Mouse (Mus musculus): ENCODE data around the gene Bmp6.

DNA sequence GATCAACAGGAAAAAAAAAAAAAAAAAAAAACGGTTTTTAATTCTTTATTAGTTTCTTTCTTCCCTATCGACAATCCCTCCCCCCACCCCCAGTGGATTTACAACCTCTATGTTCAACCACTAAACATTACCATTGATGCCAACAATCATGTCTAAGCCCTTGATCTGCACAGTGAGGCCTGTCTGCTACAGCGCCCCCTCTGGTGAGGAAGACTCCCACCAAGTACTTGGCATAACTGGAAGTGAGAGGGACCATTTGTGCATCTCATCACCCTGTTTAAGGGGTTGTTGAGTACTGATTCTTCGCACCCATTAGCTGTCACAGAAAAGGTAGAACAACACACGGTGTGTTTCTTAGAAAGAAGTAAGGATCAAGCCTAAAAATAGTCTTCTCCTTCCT, 203.8 kb downstream of the Bmp6 start:
- no peak for TF ChIP-seq CTCF (IDR thresholded peaks at IDR 0.05; ENCODE audit: low read depth, low read length)
- TF ChIP-seq POLR2A (IDR thresholded peaks at IDR 0.05; ENCODE audit: borderline replicate concordance, low read depth, low read length) = no peak

Measured in bone marrow macrophage, adult 2 months (primary cell).